Mouse (Mus musculus) forebrain, embryonic 16.5 days (tissue): ENCODE measurements around the gene Rrp9. TPM values are rescaled to one million over a fixed set of nuclear protein-coding genes. Genes with fewer than 3 reads are reported as not detected.

Experiments used
- ATAC-seq: fragments of 200-750 bp; cut with Nextera tagmentation; 2 replicates; pipeline ENCODE4 v1.8.0; 2017; ENCODE audit warnings: mild to moderate bottlenecking, moderate library complexity
- H3K27ac ChIP-seq: fragments of 300-500 bp; sonication (generic); 2 replicates; pipeline ENCODE4 v1.5.1; 2014; ENCODE audit warnings: low read length, control low read depth
- H3K27me3 ChIP-seq: fragments of 300-500 bp; sonication (generic); replicated peaks from 2 replicates; pipeline ENCODE4 v1.6.1; 2014; ENCODE audit warnings: low read length; ENCODE audit not compliant: control insufficient read depth, insufficient read depth
- H3K36me3 ChIP-seq: fragments of 300-500 bp; sonication (generic); 2 replicates; pipeline ENCODE4 v1.6.1; 2014; ENCODE audit not compliant: control insufficient read depth, insufficient read depth
- H3K4me1 ChIP-seq: fragments of 300-500 bp; sonication (generic); replicated peaks from 2 replicates; pipeline ENCODE4 v1.6.1; 2014; ENCODE audit warnings: low read length; ENCODE audit not compliant: control insufficient read depth, insufficient read depth
- H3K4me2 ChIP-seq: fragments of 300-500 bp; sonication (generic); 2 replicates; pipeline ENCODE4 v1.6.1; 2014; ENCODE audit warnings: mild to moderate bottlenecking, low read length, control low read depth
- H3K4me3 ChIP-seq: fragments of 300-500 bp; sonication (generic); replicated peaks from 2 replicates; pipeline ENCODE4 v1.5.1; 2014; ENCODE audit warnings: mild to moderate bottlenecking, low read length, control low read depth
- H3K9ac ChIP-seq: fragments of 300-500 bp; sonication (generic); replicated peaks from 2 replicates; pipeline ENCODE4 v1.6.1; 2014; ENCODE audit warnings: low read depth, low read length, control low read depth
- H3K9me3 ChIP-seq: fragments of 300-500 bp; sonication (generic); 2 replicates; pipeline ENCODE4 v1.6.1; 2016; ENCODE audit warnings: low read length; ENCODE audit not compliant: control insufficient read depth
- WGBS: fragments of 180-500 bp; shearing (Covaris S2); extraction: QIAGEN DNeasy Blood & Tissue Kit; methylation state at CpG from one replicate; pipeline ENCODE4 v1.1.7; 2014; 5-methylcytosine and 5-hydroxymethylcytosine counted together
- polyA plus RNA-seq: library from polyadenylated mRNA; unstranded; fragments of >200 nt; fragmentation: Nextera tagmentation; extraction: Ambion mirVana; gene quantifications from 2 replicates; pipeline ENCODE4 v1.2.1, GENCODE M21; 2015

Gene Rrp9
- polyA plus RNA-seq, 1 experiment from 2014 or later, result 62.5 TPM

- Histone ChIP-seq H3K36me3 (no peaks in the 10 kb centered on the region), H3K4me3 (peak within 1 kb of the TSS; percentile 66), H3K4me2 (peak within 1 kb of the TSS; percentile 77), H3K27me3 (no peaks in the 10 kb centered on the region), H3K4me1 (peaks cover 20% of the 10 kb centered on the region), H3K9me3 (no peaks in the 10 kb centered on the region), H3K27ac (no peak within 1 kb of the TSS), H3K9ac (peak within 1 kb of the TSS; percentile 56)
- under 1% methylated on average over 41 of the region's 41 CpGs for WGBS
- ATAC-seq, result peak; percentile 99
Measured at GRCm38 (mm10) chr9:106476924-106477484, 1.2 kb downstream of the Rrp9 start, which contains the start of gene Parp3. Parp3 (minus strand) TSS chr9:106476949.

- H3K36me3 ChIP-seq, result no peaks in the 10 kb centered on the region
- no peak overlapping the region for H3K27ac ChIP-seq
- H3K9me3 ChIP-seq, result no peaks in the 10 kb centered on the region
- peaks cover 20% of the 10 kb centered on the region for H3K4me1 ChIP-seq
- H3K4me3 ChIP-seq, result peak overlapping the region; percentile 66
- WGBS, result 5% methylated on average over 16 of the region's 16 CpGs
- peak overlapping the region; percentile 56 for H3K9ac ChIP-seq
- H3K4me2 ChIP-seq, result peak overlapping the region; percentile 77
- H3K27me3 ChIP-seq, result no peaks in the 10 kb centered on the region
- ATAC-seq, result no peak
Measured at GRCm38 (mm10) chr9:106477649-106478048, 1.9 kb downstream of the Rrp9 start.

- peak overlapping the region; percentile 66 for H3K4me3 ChIP-seq
- H3K4me2 ChIP-seq, result peak overlapping the region; percentile 77
- ATAC-seq, result no peak
Measured at GRCm38 (mm10) chr9:106478101-106478500, 2.3 kb downstream of the Rrp9 start.

GRCm38 (mm10) chr9:106480541-106480940 is 4.8 kb downstream of the Rrp9 start:
- peaks cover 15% of the 10 kb centered on the region for H3K36me3 ChIP-seq
- H3K9me3 ChIP-seq, result no peaks in the 10 kb centered on the region
- 95% methylated on average over 7 of the region's 7 CpGs for WGBS
- peaks cover 17% of the 10 kb centered on the region for H3K4me1 ChIP-seq
- no peak overlapping the region for H3K27ac ChIP-seq
- H3K9ac ChIP-seq, result no peak overlapping the region
- H3K4me3 ChIP-seq, result no peak overlapping the region
- no peak for ATAC-seq
- no peaks in the 10 kb centered on the region for H3K27me3 ChIP-seq
- no peak overlapping the region for H3K4me2 ChIP-seq

More at GRCm38 (mm10) chr9:106478101-106478500, 2.3 kb downstream of the Rrp9 start:
- no peak overlapping the region for H3K27ac ChIP-seq
- no peak overlapping the region for H3K9ac ChIP-seq
- 83% methylated on average over 9 of the region's 9 CpGs for WGBS
- H3K4me1 ChIP-seq, result peaks cover 20% of the 10 kb centered on the region
- peaks cover under 1% of the 10 kb centered on the region for H3K36me3 ChIP-seq
- H3K9me3 ChIP-seq, result no peaks in the 10 kb centered on the region
- no peaks in the 10 kb centered on the region for H3K27me3 ChIP-seq

- Histone ChIP-seq H3K27me3 (no peaks in the 10 kb centered on the region), H3K4me1 (peaks cover 17% of the 10 kb centered on the region), H3K4me3 (no peak overlapping the region), H3K9me3 (no peaks in the 10 kb centered on the region), H3K4me2 (no peak overlapping the region), H3K9ac (no peak overlapping the region), H3K27ac (no peak overlapping the region), H3K36me3 (peaks cover 15% of the 10 kb centered on the region)
- ATAC-seq, result no peak
- 98% methylated on average over 15 of the region's 15 CpGs for WGBS
Measured at GRCm38 (mm10) chr9:106481075-106481474, 5.3 kb downstream of the Rrp9 start.

GRCm38 (mm10) chr9:106481676-106482075 is 5.9 kb downstream of the Rrp9 start:
- no peaks in the 10 kb centered on the region for H3K9me3 ChIP-seq
- no peak overlapping the region for H3K4me2 ChIP-seq
- H3K36me3 ChIP-seq, result peaks cover 15% of the 10 kb centered on the region
- no peak overlapping the region for H3K4me3 ChIP-seq
- no peak overlapping the region for H3K9ac ChIP-seq
- no peak overlapping the region for H3K27ac ChIP-seq
- ATAC-seq, result no peak
- peaks cover 12% of the 10 kb centered on the region for H3K4me1 ChIP-seq
- H3K27me3 ChIP-seq, result no peaks in the 10 kb centered on the region
- WGBS, result 93% methylated on average over 13 of the region's 13 CpGs

GRCm38 (mm10) chr9:106482578-106483115 is 6.9 kb downstream of the Rrp9 start:
- Histone ChIP-seq H3K9me3 (no peaks in the 10 kb centered on the region), H3K4me2 (no peak overlapping the region), H3K9ac (no peak overlapping the region), H3K4me1 (peaks cover 11% of the 10 kb centered on the region), H3K27me3 (no peaks in the 10 kb centered on the region), H3K36me3 (peaks cover 15% of the 10 kb centered on the region), H3K27ac (no peak overlapping the region), H3K4me3 (no peak overlapping the region)
- WGBS, result 88% methylated on average over 17 of the region's 17 CpGs
- no peak for ATAC-seq

- Histone ChIP-seq H3K4me1 (peaks cover 6% of the 10 kb centered on the region), H3K4me3 (no peak overlapping the region), H3K36me3 (peaks cover 15% of the 10 kb centered on the region), H3K4me2 (no peak overlapping the region), H3K27ac (no peak overlapping the region), H3K9me3 (no peaks in the 10 kb centered on the region), H3K9ac (no peak overlapping the region), H3K27me3 (no peaks in the 10 kb centered on the region)
- 98% methylated on average over 10 of the region's 10 CpGs for whole genome bisulfite sequencing
- no peak for ATAC-seq
Measured at GRCm38 (mm10) chr9:106483136-106483535, 7.4 kb downstream of the Rrp9 start.

- no peaks in the 10 kb centered on the region for H3K9me3 ChIP-seq
- H3K27me3 ChIP-seq, result no peaks in the 10 kb centered on the region
- H3K36me3 ChIP-seq, result peaks cover 15% of the 10 kb centered on the region
- 93% methylated on average over 17 of the region's 17 CpGs for WGBS
- H3K4me3 ChIP-seq, result no peak overlapping the region
- H3K9ac ChIP-seq, result no peak overlapping the region
- no peak overlapping the region for H3K27ac ChIP-seq
- H3K4me1 ChIP-seq, result peaks cover 1% of the 10 kb centered on the region; the same call in 1 of the 2 replicates
- ATAC-seq, result no peak
- H3K4me2 ChIP-seq, result no peak overlapping the region
Measured at GRCm38 (mm10) chr9:106483606-106484005, 7.8 kb downstream of the Rrp9 start.
